Mouse (Mus musculus) small intestine, adult 2 months (tissue): ENCODE results near the gene Shc4. TPM values are rescaled to one million over a fixed set of nuclear protein-coding genes. Genes with fewer than 3 reads are reported as not detected.

Experiments used
- H3K27ac ChIP-seq: fragments of 200-500 bp; 2 replicates; pipeline ENCODE4 v1.5.1; 2012; ENCODE audit warnings: low read depth, low read length, control low read depth, inconsistent platforms; ENCODE audit not compliant: insufficient read depth
- H3K27me3 ChIP-seq: fragments of 200-500 bp; 2 replicates; pipeline ENCODE4 v1.6.1; 2012; ENCODE audit warnings: mild to moderate bottlenecking, moderate library complexity, low read length, inconsistent platforms; ENCODE audit not compliant: control insufficient read depth, insufficient read depth
- H3K36me3 ChIP-seq: fragments of 200-500 bp; 2 replicates; pipeline ENCODE4 v1.6.1; 2012; ENCODE audit warnings: mild to moderate bottlenecking, low read length, control low read depth, inconsistent platforms; ENCODE audit not compliant: control insufficient read depth, insufficient read depth
- H3K4me1 ChIP-seq: fragments of 200-500 bp; 2 replicates; pipeline ENCODE4 v1.6.1; 2012; ENCODE audit warnings: low read length, inconsistent platforms, mixed read lengths; ENCODE audit not compliant: control insufficient read depth, insufficient read depth, insufficient read length
- H3K4me3 ChIP-seq: fragments of 200-500 bp; 2 replicates; pipeline ENCODE4 v1.5.1; 2012; ENCODE audit warnings: low read depth, mild to moderate bottlenecking, control low read depth, inconsistent platforms, low read length, moderate library complexity
- CTCF ChIP-seq: fragments of 200-500 bp; IDR thresholded peaks from 2 replicates; pipeline ENCODE4 v1.5.1; 2012; ENCODE audit warnings: low read depth, mild to moderate bottlenecking, control low read depth, inconsistent platforms, low read length, moderate library complexity, mixed read lengths; ENCODE audit not compliant: insufficient replicate concordance, insufficient read length; ENCODE audit errors: extremely low read depth
- POLR2A ChIP-seq: fragments of 200-500 bp; IDR thresholded peaks from 2 replicates; pipeline ENCODE4 v1.6.1; 2012; ENCODE audit warnings: low read depth, mild to moderate bottlenecking, control low read depth, inconsistent platforms, low read length, moderate library complexity
- WGBS: fragments of 180-500 bp; shearing (Covaris S2); methylation state at CpG from one replicate; pipeline ENCODE4 v1.1.7; 2018; 5-methylcytosine and 5-hydroxymethylcytosine counted together
- polyA plus RNA-seq: library from polyadenylated mRNA; depleted of rRNA; stranded (reverse); fragments of >200 nt; gene quantifications from 2 replicates; pipeline ENCODE4 v1.2.3, GENCODE M21; 2012

The Shc4 gene
- polyA plus RNA-seq, 1 experiment: 0.13 TPM

DNA sequence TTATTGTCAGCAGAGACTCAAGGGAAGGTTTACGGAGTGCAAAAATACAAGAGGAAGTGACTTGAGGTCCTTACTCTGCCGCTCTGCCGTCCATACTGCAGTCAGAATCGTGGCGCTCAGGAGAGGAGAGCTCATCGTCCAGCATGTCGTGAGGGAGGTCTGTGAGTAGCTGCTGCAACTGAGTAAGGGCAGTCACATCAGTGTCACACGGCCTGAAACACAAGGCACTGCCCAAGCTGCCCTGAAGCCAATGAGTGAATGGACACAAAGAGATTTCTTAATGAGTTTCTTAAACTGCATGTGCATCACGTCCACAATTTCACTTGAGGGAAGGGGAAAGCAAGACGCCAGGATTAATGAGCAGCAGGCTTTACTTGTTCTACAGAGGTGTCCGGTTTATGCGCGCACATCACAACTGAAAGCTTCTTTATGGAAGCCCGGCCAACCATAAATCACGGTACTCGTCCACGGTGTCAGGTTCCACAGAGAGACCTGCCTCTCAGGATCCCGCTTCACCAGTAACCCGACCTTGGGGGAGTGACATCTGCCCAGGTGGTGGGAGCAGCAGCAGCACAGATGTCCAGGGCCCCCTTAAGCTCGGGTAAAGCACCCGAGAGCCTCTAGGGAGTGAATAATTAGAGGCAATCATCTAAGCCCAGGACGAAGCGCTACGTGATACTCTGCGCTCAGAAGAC lies 103.6 kb downstream of the Shc4 start:
- H3K27ac ChIP-seq: no peak overlapping the region
- TF ChIP-seq CTCF (no peak), POLR2A (no peak)
- no peak overlapping the region for H3K4me3 ChIP-seq
- 88% methylated on average over 25 of the region's 25 CpGs for WGBS
- peaks cover 26% of the 10 kb centered on the region for H3K36me3 ChIP-seq
- no peaks in the 10 kb centered on the region; the same call in 1 of the 2 replicates for H3K4me1 ChIP-seq
- H3K27me3 ChIP-seq: no peaks in the 10 kb centered on the region

DNA sequence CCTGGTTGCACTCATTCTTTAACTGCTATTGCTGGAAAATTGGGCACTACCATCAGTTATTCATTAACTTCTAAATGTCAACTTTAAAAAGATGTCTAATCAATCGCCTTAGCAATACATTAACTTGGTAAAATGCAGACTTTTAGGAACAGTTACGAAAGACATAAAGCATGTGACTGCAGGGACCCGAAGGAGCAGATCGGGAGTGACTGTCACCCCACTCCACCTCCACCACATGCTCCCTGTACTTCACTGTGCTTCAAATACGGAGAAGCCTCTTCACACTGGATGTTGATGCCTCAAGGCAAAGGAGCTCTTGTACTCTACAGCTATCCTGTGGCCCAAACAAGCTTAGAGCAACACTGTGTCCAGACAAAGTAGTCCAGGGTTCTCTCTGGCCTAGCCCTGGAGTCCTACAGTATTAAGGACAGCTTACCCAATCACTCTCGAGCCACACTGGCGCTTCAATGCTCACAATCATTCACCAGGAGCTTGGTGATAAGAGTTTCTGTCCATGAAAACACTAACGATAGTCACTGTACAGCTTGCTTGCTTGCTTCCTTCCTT lies 108.0 kb downstream of the Shc4 start:
- H3K4me3 ChIP-seq: no peak overlapping the region
- H3K27me3 ChIP-seq: no peaks in the 10 kb centered on the region
- peaks cover 44% of the 10 kb centered on the region for H3K36me3 ChIP-seq
- H3K4me1 ChIP-seq: no peaks in the 10 kb centered on the region
- no peak for TF ChIP-seq POLR2A
- TF ChIP-seq CTCF: no peak
- H3K27ac ChIP-seq: no peak overlapping the region
- 39% methylated on average over 8 of the region's 8 CpGs for WGBS

DNA sequence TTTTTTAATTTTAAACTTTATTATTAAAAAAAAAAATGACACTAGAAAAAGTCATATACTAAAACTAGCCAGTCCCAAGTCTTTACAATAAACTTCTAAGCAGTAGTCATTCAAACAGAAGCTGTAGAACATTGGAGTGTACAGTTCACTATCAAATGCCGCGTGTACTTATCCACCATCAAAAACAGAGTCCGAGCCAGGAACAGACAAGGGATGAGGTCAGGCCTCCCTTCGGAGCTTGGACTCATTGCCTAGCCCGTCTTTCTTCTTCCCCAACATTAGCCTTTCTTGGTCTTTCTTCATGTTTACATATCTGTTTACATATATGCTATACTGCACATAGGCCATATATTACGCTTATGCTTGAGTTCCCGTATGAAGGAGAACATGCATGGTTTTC lies 108.5 kb downstream of the Shc4 start:
- Histone ChIP-seq H3K27ac (no peak overlapping the region), H3K36me3 (peaks cover 46% of the 10 kb centered on the region), H3K4me3 (no peak overlapping the region), H3K4me1 (no peaks in the 10 kb centered on the region), H3K27me3 (no peaks in the 10 kb centered on the region)
- WGBS: 77% methylated on average over 7 of the region's 7 CpGs
- no peak for TF ChIP-seq POLR2A
- TF ChIP-seq CTCF: no peak

DNA sequence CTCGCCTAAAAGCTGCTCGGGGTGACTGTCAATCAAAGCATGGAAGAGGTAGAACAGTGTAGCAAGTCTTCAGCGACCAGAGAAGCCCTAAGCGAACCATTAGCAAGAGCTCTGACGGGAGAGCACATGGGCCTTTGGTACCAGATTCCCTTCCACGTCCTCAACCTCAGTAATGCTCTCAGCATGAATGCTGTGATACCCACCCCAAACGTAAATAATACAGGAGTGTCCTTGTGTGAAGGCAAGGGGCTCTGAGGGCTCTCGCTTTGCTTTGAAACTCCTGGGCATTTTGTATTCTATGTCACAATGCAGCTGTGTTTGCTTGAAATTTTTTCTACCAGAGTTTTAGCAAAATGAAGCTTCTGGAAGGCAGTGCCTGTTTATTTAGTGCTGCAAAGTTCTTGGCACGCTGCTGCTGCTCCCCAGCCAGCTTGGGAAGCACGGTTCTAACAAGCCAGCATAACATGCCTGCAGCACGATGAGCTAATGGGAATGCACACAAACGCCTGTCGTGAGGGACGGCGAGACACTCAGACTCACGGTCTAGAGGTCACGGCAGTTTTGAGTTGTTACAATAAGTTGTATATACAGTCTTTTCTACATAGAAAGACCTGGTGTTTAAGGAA lies 117.6 kb downstream of the Shc4 start:
- no peaks in the 10 kb centered on the region for H3K27me3 ChIP-seq
- H3K36me3 ChIP-seq: peaks cover 21% of the 10 kb centered on the region
- no peak overlapping the region for H3K4me3 ChIP-seq
- TF ChIP-seq CTCF (no peak), POLR2A (no peak)
- WGBS: 77% methylated on average over 17 of the region's 17 CpGs
- no peaks in the 10 kb centered on the region for H3K4me1 ChIP-seq
- H3K27ac ChIP-seq: no peak overlapping the region; the same call in 1 of the 2 replicates

DNA sequence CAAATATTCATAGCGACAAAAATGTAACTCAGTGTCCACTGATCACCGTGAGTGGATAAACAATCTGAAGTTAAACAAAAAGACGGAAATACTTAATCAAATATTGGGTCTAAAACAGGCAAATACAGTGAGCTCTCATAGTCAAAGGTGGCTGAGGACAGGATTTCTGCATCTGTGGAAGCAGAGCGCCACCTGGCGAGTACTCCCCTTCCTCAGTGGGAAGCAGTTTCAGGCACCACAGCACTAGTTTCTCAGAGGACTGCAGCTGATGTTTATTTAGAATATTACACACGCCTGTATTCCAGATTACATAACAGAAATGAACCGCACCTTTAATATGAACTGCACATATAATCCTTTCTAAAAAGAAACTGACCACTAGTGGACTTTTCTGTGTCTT lies 119.3 kb downstream of the Shc4 start:
- TF ChIP-seq CTCF (peak; percentile 54; the same call in 1 of the 2 replicates), POLR2A (no peak)
- Histone ChIP-seq H3K4me3 (no peak overlapping the region), H3K27ac (no peak overlapping the region), H3K36me3 (peaks cover 28% of the 10 kb centered on the region), H3K4me1 (no peaks in the 10 kb centered on the region), H3K27me3 (no peaks in the 10 kb centered on the region)
- 70% methylated on average over 7 of the region's 7 CpGs for WGBS

DNA sequence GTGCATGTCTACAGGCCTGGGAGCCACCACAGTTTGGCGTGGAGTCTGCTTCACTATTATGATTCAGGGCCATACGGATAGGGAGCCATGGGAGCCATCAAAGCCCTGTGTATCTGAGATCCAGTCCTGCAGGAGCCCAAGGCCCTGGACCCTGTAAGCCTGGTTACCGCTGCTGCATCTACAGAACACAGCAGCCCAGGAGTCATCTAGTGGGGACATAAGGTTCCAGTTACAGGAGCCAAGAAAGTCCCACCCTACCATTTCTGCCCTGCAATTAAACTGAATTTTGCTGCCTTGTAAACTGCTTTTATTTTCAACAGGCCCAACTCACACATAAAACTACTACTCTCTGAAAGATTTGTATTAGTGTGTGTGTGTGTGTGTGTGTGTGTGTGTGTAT lies 121.0 kb downstream of the Shc4 start:
- no peaks in the 10 kb centered on the region for H3K27me3 ChIP-seq
- WGBS: 94% methylated on average over 3 of the region's 3 CpGs
- TF ChIP-seq POLR2A: no peak

DNA sequence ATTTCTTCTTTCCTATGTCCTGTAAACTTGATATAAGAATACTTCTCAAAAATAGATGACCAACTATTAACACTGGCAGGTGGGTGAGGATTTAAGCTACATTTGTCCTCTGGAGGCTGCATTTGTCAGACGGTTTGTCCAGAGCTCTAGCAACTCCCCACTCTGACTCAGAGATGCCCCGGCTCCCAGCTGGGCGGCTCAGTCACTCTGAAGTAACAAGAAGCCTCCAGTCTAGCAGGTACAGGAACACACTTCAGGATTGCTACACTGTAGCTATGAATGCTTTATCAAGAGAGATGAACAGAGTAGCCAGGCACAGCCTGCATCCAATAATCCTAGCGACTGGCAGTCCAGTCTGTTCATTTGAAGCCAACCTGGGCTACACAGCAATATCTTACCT lies 125.0 kb downstream of the Shc4 start:
- no peaks in the 10 kb centered on the region for H3K27me3 ChIP-seq
- TF ChIP-seq CTCF (no peak), POLR2A (no peak)
- no peaks in the 10 kb centered on the region for H3K4me1 ChIP-seq
- H3K36me3 ChIP-seq: peaks cover 42% of the 10 kb centered on the region
- WGBS: 84% methylated on average over 4 of the region's 4 CpGs
- H3K27ac ChIP-seq: no peak overlapping the region
- H3K4me3 ChIP-seq: no peak overlapping the region

More for the DNA sequence above, 121.0 kb downstream of the Shc4 start:
- no peak overlapping the region for H3K4me3 ChIP-seq
- H3K4me1 ChIP-seq: no peaks in the 10 kb centered on the region
- no peak overlapping the region for H3K27ac ChIP-seq
- peaks cover 30% of the 10 kb centered on the region for H3K36me3 ChIP-seq
